Mouse (Mus musculus) thymus, adult 18-20 months (tissue): ENCODE measurements around the gene Pard6a.
A peak's percentile ranks its signal among the peaks of the same experiment; 100 is the strongest.

Experiments used
- DNase-seq, 2 experiments: peaks; one replicate each; pipeline ENCODE4 v3.0.0; 2022; ENCODE audit warnings: mixed read lengths in 2 of 2

Pard6a gene

GRCm38 (mm10) chr8:105700966-105701824 is at the start of gene Pard6a, which contains the start of gene Acd:
Gene Pard6a (plus strand): TSS chr8:105701148.
Gene Acd (minus strand): TSS chr8:105701102.
- DNase-seq, result peak; percentile 92 to 93

GRCm38 (mm10) chr8:105657641-105658040 is 43.3 kb upstream of the Pard6a start:
- no peak for DNase-seq

GRCm38 (mm10) chr8:105661167-105661566 is 39.8 kb upstream of the Pard6a start:
- DNase-seq, result no peak

GRCm38 (mm10) chr8:105677891-105678290 is 23.1 kb upstream of the Pard6a start:
- DNase-seq, result no peak

GRCm38 (mm10) chr8:105685325-105685724 is 15.6 kb upstream of the Pard6a start:
- DNase-seq, result no peak

- peak; percentile 94 to 96 for DNase-seq
Measured at GRCm38 (mm10) chr8:105685796-105686308, 15.1 kb upstream of the Pard6a start, which contains the start of gene Carmil2. Gene Carmil2 (plus strand): TSS chr8:105686274.

- DNase-seq, result peak in 1 of 2 experiments; percentile 58
Measured at GRCm38 (mm10) chr8:105686551-105686950, 14.4 kb upstream of the Pard6a start.

GRCm38 (mm10) chr8:105687512-105687911 is 13.4 kb upstream of the Pard6a start:
- no peak for DNase-seq

GRCm38 (mm10) chr8:105688242-105688752 is 12.7 kb upstream of the Pard6a start:
- no peak for DNase-seq

GRCm38 (mm10) chr8:105689256-105689982 is 11.5 kb upstream of the Pard6a start:
- no peak for DNase-seq

- no peak for DNase-seq
Measured at GRCm38 (mm10) chr8:105689983-105690360, 11.0 kb upstream of the Pard6a start.

GRCm38 (mm10) chr8:105690978-105691377 is 10.0 kb upstream of the Pard6a start:
- no peak for DNase-seq

GRCm38 (mm10) chr8:105692449-105693182 is 8.3 kb upstream of the Pard6a start:
- peak in 1 of 2 experiments; percentile 9 for DNase-seq

- DNase-seq, result peak in 1 of 2 experiments; percentile 11
Measured at GRCm38 (mm10) chr8:105693648-105694047, 7.3 kb upstream of the Pard6a start.

- DNase-seq, result peak in 1 of 2 experiments; percentile 14
Measured at GRCm38 (mm10) chr8:105694051-105694799, 6.7 kb upstream of the Pard6a start.

- DNase-seq, result no peak
Measured at GRCm38 (mm10) chr8:105695080-105695780, 5.7 kb upstream of the Pard6a start.

GRCm38 (mm10) chr8:105697196-105697780 is 3.7 kb upstream of the Pard6a start:
- DNase-seq, result peak in 1 of 2 experiments; percentile 9

GRCm38 (mm10) chr8:105698734-105699133 is 2.2 kb upstream of the Pard6a start:
- DNase-seq, result no peak

- DNase-seq, result no peak
Measured at GRCm38 (mm10) chr8:105699488-105700215, 1.3 kb upstream of the Pard6a start.

- peak in 1 of 2 experiments; percentile 55 for DNase-seq
Measured at GRCm38 (mm10) chr8:105700566-105700965, 382 bp upstream of the Pard6a start.
